Mouse (Mus musculus): ENCODE measurements at regions not wholly inside any gene's neighbourhood (a gene's known extent, or its start where the extent isn't known, plus 50 kb on each side); places are given as distances from the start of the nearest gene placed in this dataset.
A peak's percentile ranks its signal among the peaks of the same experiment; 100 is the strongest.

- Histone ChIP-seq H3K27me3 (ENCODE audit: control insufficient read depth, insufficient read depth, low read length) (no peaks in the 10 kb centered on the region), H3K4me2 (ENCODE audit: low read depth, low read length) (no peak overlapping the region), H3K4me3 (ENCODE audit: low read depth, low read length) (no peak overlapping the region), H3K36me3 (replicated peaks; ENCODE audit: control insufficient read depth, insufficient read depth, low read depth, low read length) (no peaks in the 10 kb centered on the region), H3K27ac (replicated peaks; ENCODE audit: low read depth, low read length) (no peak overlapping the region), H3K9me3 (replicated peaks; ENCODE audit: control insufficient read depth, low read length) (no peaks in the 10 kb centered on the region), H3K9ac (replicated peaks; ENCODE audit: low read length) (no peak overlapping the region), H3K4me1 (ENCODE audit: control insufficient read depth, insufficient read depth, low read length) (no peaks in the 10 kb centered on the region)
- 44% methylated on average over 3 of the region's 3 CpGs for WGBS
- DNase-seq (ENCODE audit: low spot score) (no peak), ATAC-seq (replicated peaks; ENCODE audit: insufficient number of reproducible peaks, low FRiP score, low TSS enrichment, low read depth) (no peak)
These were observed 80.2 kb upstream of the Ccser1 start for GRCm38 (mm10) chr6:61099982-61100365.

GRCm38 (mm10) chr6:61101972-61102371, 78.2 kb upstream of the Ccser1 start:
- ATAC-seq (replicated peaks; ENCODE audit: insufficient number of reproducible peaks, low FRiP score, low TSS enrichment, low read depth) (no peak), DNase-seq (ENCODE audit: low spot score) (no peak)
- H3K4me2 ChIP-seq (ENCODE audit: low read depth, low read length), result no peak overlapping the region
- H3K27ac ChIP-seq (replicated peaks; ENCODE audit: low read depth, low read length), result no peak overlapping the region
- no peaks in the 10 kb centered on the region for H3K9me3 ChIP-seq (replicated peaks; ENCODE audit: control insufficient read depth, low read length)
- H3K4me3 ChIP-seq (ENCODE audit: low read depth, low read length), result no peak overlapping the region
- WGBS, result 72% methylated on average over 6 of the region's 6 CpGs
- no peaks in the 10 kb centered on the region for H3K27me3 ChIP-seq (ENCODE audit: control insufficient read depth, insufficient read depth, low read length)
- no peak overlapping the region for H3K9ac ChIP-seq (replicated peaks; ENCODE audit: low read length)
- no peaks in the 10 kb centered on the region for H3K4me1 ChIP-seq (ENCODE audit: control insufficient read depth, insufficient read depth, low read length)
- H3K36me3 ChIP-seq (replicated peaks; ENCODE audit: control insufficient read depth, insufficient read depth, low read depth, low read length), result no peaks in the 10 kb centered on the region

- DNase-seq (ENCODE audit: low spot score) (peak; percentile 9), ATAC-seq (replicated peaks; ENCODE audit: insufficient number of reproducible peaks, low FRiP score, low TSS enrichment, low read depth) (no peak)
- 24% methylated on average over 4 of the region's 4 CpGs for WGBS
- Histone ChIP-seq H3K27ac (replicated peaks; ENCODE audit: low read depth, low read length) (no peak overlapping the region), H3K4me3 (ENCODE audit: low read depth, low read length) (no peak overlapping the region), H3K9ac (replicated peaks; ENCODE audit: low read length) (no peak overlapping the region), H3K4me1 (ENCODE audit: control insufficient read depth, insufficient read depth, low read length) (no peaks in the 10 kb centered on the region), H3K4me2 (ENCODE audit: low read depth, low read length) (no peak overlapping the region), H3K27me3 (ENCODE audit: control insufficient read depth, insufficient read depth, low read length) (no peaks in the 10 kb centered on the region), H3K36me3 (replicated peaks; ENCODE audit: control insufficient read depth, insufficient read depth, low read depth, low read length) (no peaks in the 10 kb centered on the region), H3K9me3 (replicated peaks; ENCODE audit: control insufficient read depth, low read length) (no peaks in the 10 kb centered on the region)
These were observed 76.5 kb upstream of the Ccser1 start for GRCm38 (mm10) chr6:61103459-61104234.

- Histone ChIP-seq H3K9ac (replicated peaks; ENCODE audit: low read length) (no peak overlapping the region), H3K27ac (replicated peaks; ENCODE audit: low read depth, low read length) (no peak overlapping the region), H3K4me1 (ENCODE audit: control insufficient read depth, insufficient read depth, low read length) (no peaks in the 10 kb centered on the region), H3K9me3 (replicated peaks; ENCODE audit: control insufficient read depth, low read length) (no peaks in the 10 kb centered on the region), H3K4me2 (ENCODE audit: low read depth, low read length) (no peak overlapping the region), H3K27me3 (ENCODE audit: control insufficient read depth, insufficient read depth, low read length) (no peaks in the 10 kb centered on the region), H3K36me3 (replicated peaks; ENCODE audit: control insufficient read depth, insufficient read depth, low read depth, low read length) (no peaks in the 10 kb centered on the region), H3K4me3 (ENCODE audit: low read depth, low read length) (no peak overlapping the region)
- 40% methylated on average over 1 of the region's 1 CpGs for WGBS
- DNase-seq (ENCODE audit: low spot score) (no peak), ATAC-seq (replicated peaks; ENCODE audit: insufficient number of reproducible peaks, low FRiP score, low TSS enrichment, low read depth) (no peak)
These were observed 64.9 kb upstream of the Ccser1 start for GRCm38 (mm10) chr6:61115250-61115649.

- Histone ChIP-seq H3K4me1 (ENCODE audit: control insufficient read depth, insufficient read depth, low read length) (no peaks in the 10 kb centered on the region), H3K4me3 (ENCODE audit: low read depth, low read length) (no peak overlapping the region), H3K9ac (replicated peaks; ENCODE audit: low read length) (no peak overlapping the region), H3K4me2 (ENCODE audit: low read depth, low read length) (no peak overlapping the region), H3K36me3 (replicated peaks; ENCODE audit: control insufficient read depth, insufficient read depth, low read depth, low read length) (no peaks in the 10 kb centered on the region), H3K27ac (replicated peaks; ENCODE audit: low read depth, low read length) (no peak overlapping the region), H3K9me3 (replicated peaks; ENCODE audit: control insufficient read depth, low read length) (no peaks in the 10 kb centered on the region), H3K27me3 (ENCODE audit: control insufficient read depth, insufficient read depth, low read length) (no peaks in the 10 kb centered on the region)
- WGBS, result 60% methylated on average over 2 of the region's 2 CpGs
- ATAC-seq (replicated peaks; ENCODE audit: insufficient number of reproducible peaks, low FRiP score, low TSS enrichment, low read depth) (no peak), DNase-seq (ENCODE audit: low spot score) (no peak)
These were observed 60.5 kb upstream of the Ccser1 start for GRCm38 (mm10) chr6:61119590-61119989.

GRCm38 (mm10) chr6:61125431-61125830, 54.7 kb upstream of the Ccser1 start:
- Histone ChIP-seq H3K36me3 (replicated peaks; ENCODE audit: control insufficient read depth, insufficient read depth, low read depth, low read length) (no peaks in the 10 kb centered on the region), H3K27ac (replicated peaks; ENCODE audit: low read depth, low read length) (no peak overlapping the region), H3K27me3 (ENCODE audit: control insufficient read depth, insufficient read depth, low read length) (no peaks in the 10 kb centered on the region), H3K9me3 (replicated peaks; ENCODE audit: control insufficient read depth, low read length) (no peaks in the 10 kb centered on the region), H3K4me3 (ENCODE audit: low read depth, low read length) (no peak overlapping the region), H3K9ac (replicated peaks; ENCODE audit: low read length) (no peak overlapping the region), H3K4me2 (ENCODE audit: low read depth, low read length) (no peak overlapping the region), H3K4me1 (ENCODE audit: control insufficient read depth, insufficient read depth, low read length) (no peaks in the 10 kb centered on the region)
- 49% methylated on average over 3 of the region's 3 CpGs for WGBS
- ATAC-seq (replicated peaks; ENCODE audit: insufficient number of reproducible peaks, low FRiP score, low TSS enrichment, low read depth), result no peak
- peak; percentile 68 for DNase-seq (ENCODE audit: low spot score)

GRCm38 (mm10) chr6:61127238-61127637, 52.9 kb upstream of the Ccser1 start:
- no peak overlapping the region for H3K27ac ChIP-seq (replicated peaks; ENCODE audit: low read depth, low read length)
- H3K4me1 ChIP-seq (ENCODE audit: control insufficient read depth, insufficient read depth, low read length), result no peaks in the 10 kb centered on the region
- H3K9me3 ChIP-seq (replicated peaks; ENCODE audit: control insufficient read depth, low read length), result no peaks in the 10 kb centered on the region
- H3K27me3 ChIP-seq (ENCODE audit: control insufficient read depth, insufficient read depth, low read length), result no peaks in the 10 kb centered on the region
- WGBS, result 61% methylated on average over 1 of the region's 1 CpGs
- ATAC-seq (replicated peaks; ENCODE audit: insufficient number of reproducible peaks, low FRiP score, low TSS enrichment, low read depth), result no peak
- H3K4me2 ChIP-seq (ENCODE audit: low read depth, low read length), result no peak overlapping the region
- DNase-seq (ENCODE audit: low spot score), result no peak
- H3K9ac ChIP-seq (replicated peaks; ENCODE audit: low read length), result no peak overlapping the region
- no peaks in the 10 kb centered on the region for H3K36me3 ChIP-seq (replicated peaks; ENCODE audit: control insufficient read depth, insufficient read depth, low read depth, low read length)
- H3K4me3 ChIP-seq (ENCODE audit: low read depth, low read length), result no peak overlapping the region

GRCm38 (mm10) chr6:61128211-61128610, 51.9 kb upstream of the Ccser1 start:
- no peaks in the 10 kb centered on the region for H3K9me3 ChIP-seq (replicated peaks; ENCODE audit: control insufficient read depth, low read length)
- ATAC-seq (replicated peaks; ENCODE audit: insufficient number of reproducible peaks, low FRiP score, low TSS enrichment, low read depth) (no peak), DNase-seq (ENCODE audit: low spot score) (no peak)
- H3K36me3 ChIP-seq (replicated peaks; ENCODE audit: control insufficient read depth, insufficient read depth, low read depth, low read length), result no peaks in the 10 kb centered on the region
- H3K9ac ChIP-seq (replicated peaks; ENCODE audit: low read length), result no peak overlapping the region
- 85% methylated on average over 1 of the region's 1 CpGs for WGBS
- H3K4me3 ChIP-seq (ENCODE audit: low read depth, low read length), result no peak overlapping the region
- no peaks in the 10 kb centered on the region for H3K27me3 ChIP-seq (ENCODE audit: control insufficient read depth, insufficient read depth, low read length)
- no peak overlapping the region for H3K27ac ChIP-seq (replicated peaks; ENCODE audit: low read depth, low read length)
- no peak overlapping the region for H3K4me2 ChIP-seq (ENCODE audit: low read depth, low read length)
- H3K4me1 ChIP-seq (ENCODE audit: control insufficient read depth, insufficient read depth, low read length), result no peaks in the 10 kb centered on the region
